Mouse (Mus musculus) cerebellum, adult 2 months (tissue): ENCODE measurements around the gene Chchd3.

Experiments used
- CTCF ChIP-seq: fragments of 200-500 bp; IDR thresholded peaks from 2 replicates; pipeline ENCODE4 v1.5.1; 2011; ENCODE audit warnings: low read depth, mild to moderate bottlenecking, control low read depth, low read length, moderate library complexity, borderline replicate concordance; ENCODE audit not compliant: insufficient read depth
- POLR2A ChIP-seq: fragments of 200-500 bp; IDR thresholded peaks from 2 replicates; pipeline ENCODE4 v1.6.1; 2011; ENCODE audit warnings: low read length, control low read depth, borderline replicate concordance; ENCODE audit not compliant: insufficient read depth

- TF ChIP-seq CTCF (no peak), POLR2A (no peak)
Measured at GRCm38 (mm10) chr6:32962048-32962447, 98.0 kb downstream of the Chchd3 start.
